Mouse (Mus musculus): ENCODE data around the gene Ppp1r9a.

GRCm38 (mm10) chr6:5037225-5037624 is 134.5 kb downstream of the Ppp1r9a start:
- TF ChIP-seq CTCF (IDR thresholded peaks at IDR 0.05; ENCODE audit: extremely low read depth, insufficient read depth, insufficient read length, insufficient replicate concordance) (no peak), POLR2A (IDR thresholded peaks at IDR 0.05; ENCODE audit: low read depth, low read length) (no peak)
